Mouse (Mus musculus): ENCODE data around the gene Zbtb18. TPM values are rescaled to one million over a fixed set of nuclear protein-coding genes. Genes with fewer than 3 reads are reported as not detected.

The Zbtb18 gene
- polyA plus RNA-seq, 2 experiments: 0.55 to 4.5 TPM

GRCm38 (mm10) chr1:177451991-177452431 lies 9.9 kb downstream of the Zbtb18 start:
- no peak for ATAC-seq (ENCODE audit: insufficient read depth)

DNA sequence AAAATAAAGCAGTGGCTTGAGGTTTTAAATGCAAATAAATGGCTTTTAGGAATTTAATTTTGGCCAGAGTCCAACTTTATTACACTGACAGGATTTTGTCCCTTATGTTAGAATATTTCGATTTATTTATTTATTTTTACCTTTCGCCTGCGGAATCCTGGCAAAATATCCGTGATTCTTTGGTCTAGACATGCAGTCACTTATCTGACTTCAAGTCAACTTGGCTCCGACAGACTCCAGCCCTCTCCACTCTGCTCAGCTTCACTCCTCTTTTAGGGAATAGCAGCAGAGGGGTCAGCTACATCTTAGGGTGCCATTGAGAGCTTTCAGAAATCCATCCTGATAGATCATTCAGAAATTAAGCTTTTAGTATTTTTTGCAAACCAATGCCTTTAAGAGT lies 10.8 kb downstream of the Zbtb18 start:
- DNase-seq (ENCODE audit: low read depth in 3 of 3, low spot score in 3 of 3): no peak
- 73% methylated on average over 5 of the region's 5 CpGs for WGBS (ENCODE audit: insufficient replicate concordance)

More at GRCm38 (mm10) chr1:177451991-177452431, 9.9 kb downstream of the Zbtb18 start:
- H3K4me2 ChIP-seq (ENCODE audit: low read depth): no peak overlapping the region
- peaks cover 13% of the 10 kb centered on the region for H3K36me3 ChIP-seq (replicated peaks; ENCODE audit: control insufficient read depth, insufficient read depth, low read depth)
- TF ChIP-seq CTCF (IDR thresholded peaks at IDR 0.05; ENCODE audit: low read depth): no peak
- H3K9ac ChIP-seq (replicated peaks): no peak overlapping the region
- no peaks in the 10 kb centered on the region for H3K9me3 ChIP-seq (ENCODE audit: control insufficient read depth, low read length)
- H3K27me3 ChIP-seq (ENCODE audit: control insufficient read depth, insufficient read depth, low read length): no peaks in the 10 kb centered on the region
- no peak overlapping the region for H3K27ac ChIP-seq
- DNase-seq (ENCODE audit: low read depth in 3 of 3, low spot score in 3 of 3): no peak
- H3K4me3 ChIP-seq (ENCODE audit: insufficient read depth in 1 of 2, low read depth in 2 of 2, low read length in 2 of 2): no peak overlapping the region
- H3K4me1 ChIP-seq (replicated peaks; ENCODE audit: control insufficient read depth in 2 of 2, insufficient read depth in 2 of 2, low read length in 1 of 2): no peaks in the 10 kb centered on the region
- WGBS (ENCODE audit: insufficient replicate concordance): 63% methylated on average over 4 of the region's 4 CpGs

DNA sequence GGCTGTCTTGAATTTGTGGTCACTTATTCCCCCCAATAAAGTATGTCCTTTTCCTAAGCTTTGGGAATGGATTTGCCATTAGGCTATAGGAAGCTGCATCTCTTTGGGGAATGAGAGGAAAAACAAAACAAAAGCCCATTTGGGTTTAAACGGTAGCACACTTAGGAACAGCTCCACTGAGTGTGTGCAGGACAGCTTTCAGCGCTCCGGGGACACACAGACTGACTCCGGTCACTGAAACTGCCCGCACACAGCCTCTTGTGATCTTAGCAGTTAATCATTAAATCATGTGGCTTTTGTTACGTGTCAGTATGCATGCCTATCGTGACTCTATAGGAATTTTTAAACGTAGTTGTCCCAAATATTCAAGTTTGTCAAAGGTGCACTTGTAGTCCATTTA lies 11.7 kb downstream of the Zbtb18 start:
- Histone ChIP-seq H3K9me3 (ENCODE audit: control insufficient read depth, low read length) (no peaks in the 10 kb centered on the region), H3K4me3 (ENCODE audit: insufficient read depth in 1 of 2, low read depth in 2 of 2, low read length in 2 of 2) (no peak overlapping the region), H3K27ac (no peak overlapping the region), H3K9ac (replicated peaks) (no peak overlapping the region), H3K36me3 (replicated peaks; ENCODE audit: control insufficient read depth, insufficient read depth, low read depth) (peaks cover 3% of the 10 kb centered on the region; the same call in 1 of the 2 replicates), H3K27me3 (ENCODE audit: control insufficient read depth, insufficient read depth, low read length) (no peaks in the 10 kb centered on the region), H3K4me1 (replicated peaks; ENCODE audit: control insufficient read depth in 2 of 2, insufficient read depth in 2 of 2, low read length in 1 of 2) (peaks cover 0 to 2% of the 10 kb centered on the region in 2 experiments; a peak in 1 of 4 replicates), H3K4me2 (ENCODE audit: low read depth) (no peak overlapping the region)
- TF ChIP-seq CTCF (IDR thresholded peaks at IDR 0.05; ENCODE audit: low read depth) (no peak), EP300 (IDR thresholded peaks at IDR 0.05; ENCODE audit: low read depth) (no peak)
- 66% methylated on average over 8 of the region's 8 CpGs for WGBS (ENCODE audit: insufficient replicate concordance)
- DNase-seq (ENCODE audit: low read depth in 3 of 3, low spot score in 3 of 3) (no peak), ATAC-seq (ENCODE audit: insufficient read depth) (0 out of 2 replicates have a peak, but pooled peaks have one; percentile 48)

More for the DNA sequence above, 10.8 kb downstream of the Zbtb18 start:
- no peaks in the 10 kb centered on the region for H3K9me3 ChIP-seq (ENCODE audit: control insufficient read depth, low read length)
- H3K4me1 ChIP-seq (replicated peaks; ENCODE audit: control insufficient read depth in 2 of 2, insufficient read depth in 2 of 2, low read length in 1 of 2): peaks cover 0 to under 1% of the 10 kb centered on the region in 2 experiments; a peak in 1 of 4 replicates
- H3K4me3 ChIP-seq (ENCODE audit: insufficient read depth in 1 of 2, low read depth in 2 of 2, low read length in 2 of 2): no peak overlapping the region
- no peaks in the 10 kb centered on the region for H3K27me3 ChIP-seq (ENCODE audit: control insufficient read depth, insufficient read depth, low read length)
- no peak overlapping the region for H3K27ac ChIP-seq
- H3K36me3 ChIP-seq (replicated peaks; ENCODE audit: control insufficient read depth, insufficient read depth, low read depth): peaks cover 8% of the 10 kb centered on the region
- no peak for ATAC-seq (ENCODE audit: insufficient read depth)
- TF ChIP-seq EP300 (IDR thresholded peaks at IDR 0.05; ENCODE audit: low read depth) (no peak), CTCF (IDR thresholded peaks at IDR 0.05; ENCODE audit: low read depth) (no peak)
- no peak overlapping the region for H3K9ac ChIP-seq (replicated peaks)
- no peak overlapping the region for H3K4me2 ChIP-seq (ENCODE audit: low read depth)

DNA sequence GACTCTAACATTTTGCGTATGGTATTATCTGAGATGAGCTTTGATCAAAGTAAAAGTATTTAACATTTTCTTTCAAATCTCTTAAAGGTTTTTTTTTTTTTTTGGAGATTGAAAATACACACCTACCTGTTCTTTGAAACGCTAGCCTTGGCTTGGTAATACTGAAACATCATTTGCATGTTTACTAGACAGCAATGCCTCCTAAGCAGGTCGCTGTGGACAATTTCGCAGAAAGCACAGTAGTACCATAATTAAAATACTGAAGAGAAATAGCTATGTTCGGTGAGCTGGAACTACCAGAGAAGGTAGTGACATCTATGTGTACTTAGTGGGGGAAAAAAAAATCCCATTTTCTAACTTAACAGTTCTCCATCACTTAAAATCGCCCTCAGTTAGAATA lies 12.3 kb downstream of the Zbtb18 start:
- Histone ChIP-seq H3K27me3 (ENCODE audit: control insufficient read depth, insufficient read depth, low read length) (no peaks in the 10 kb centered on the region), H3K9ac (replicated peaks) (no peak overlapping the region), H3K27ac (no peak overlapping the region), H3K4me1 (replicated peaks; ENCODE audit: control insufficient read depth in 2 of 2, insufficient read depth in 2 of 2, low read length in 1 of 2) (peaks cover 0 to 2% of the 10 kb centered on the region in 2 experiments; a peak in 1 of 4 replicates), H3K4me2 (ENCODE audit: low read depth) (no peak overlapping the region), H3K36me3 (replicated peaks; ENCODE audit: control insufficient read depth, insufficient read depth, low read depth) (no peaks in the 10 kb centered on the region), H3K4me3 (ENCODE audit: insufficient read depth in 1 of 2, low read depth in 2 of 2, low read length in 2 of 2) (no peak overlapping the region), H3K9me3 (ENCODE audit: control insufficient read depth, low read length) (no peaks in the 10 kb centered on the region)
- ATAC-seq (ENCODE audit: insufficient read depth) (no peak), DNase-seq (ENCODE audit: low read depth in 3 of 3, low spot score in 3 of 3) (no peak)
- 68% methylated on average over 6 of the region's 6 CpGs for WGBS (ENCODE audit: insufficient replicate concordance)
- TF ChIP-seq EP300 (IDR thresholded peaks at IDR 0.05; ENCODE audit: low read depth): no peak
- TF ChIP-seq CTCF (IDR thresholded peaks at IDR 0.05; ENCODE audit: low read depth): no peak

GRCm38 (mm10) chr1:177455466-177455865 lies 13.3 kb downstream of the Zbtb18 start:
- H3K9ac ChIP-seq (replicated peaks): no peak overlapping the region
- H3K9me3 ChIP-seq (ENCODE audit: control insufficient read depth, low read length): no peaks in the 10 kb centered on the region
- H3K27ac ChIP-seq: no peak overlapping the region
- H3K27me3 ChIP-seq (ENCODE audit: control insufficient read depth, insufficient read depth, low read length): no peaks in the 10 kb centered on the region
- H3K4me3 ChIP-seq (ENCODE audit: insufficient read depth in 1 of 2, low read depth in 2 of 2, low read length in 2 of 2): no peak overlapping the region
- peaks cover 0 to 2% of the 10 kb centered on the region in 2 experiments; a peak in 1 of 4 replicates for H3K4me1 ChIP-seq (replicated peaks; ENCODE audit: control insufficient read depth in 2 of 2, insufficient read depth in 2 of 2, low read length in 1 of 2)
- ATAC-seq (ENCODE audit: insufficient read depth) (no peak), DNase-seq (ENCODE audit: low read depth in 3 of 3, low spot score in 3 of 3) (no peak)
- TF ChIP-seq EP300 (IDR thresholded peaks at IDR 0.05; ENCODE audit: low read depth): no peak
- no peak for TF ChIP-seq CTCF (IDR thresholded peaks at IDR 0.05; ENCODE audit: low read depth)
- no peak overlapping the region for H3K4me2 ChIP-seq (ENCODE audit: low read depth)
- WGBS (ENCODE audit: insufficient replicate concordance): 55% methylated on average over 5 of the region's 5 CpGs
- H3K36me3 ChIP-seq (replicated peaks; ENCODE audit: control insufficient read depth, insufficient read depth, low read depth): no peaks in the 10 kb centered on the region
